Mouse (Mus musculus): ENCODE data around the gene Ddx46.
"Not testable (repeated sequence)": the region's sequence is repeated elsewhere in the genome, so short reads cannot be mapped to it uniquely, and the experiment has no call there.

Ddx46 gene

DNA sequence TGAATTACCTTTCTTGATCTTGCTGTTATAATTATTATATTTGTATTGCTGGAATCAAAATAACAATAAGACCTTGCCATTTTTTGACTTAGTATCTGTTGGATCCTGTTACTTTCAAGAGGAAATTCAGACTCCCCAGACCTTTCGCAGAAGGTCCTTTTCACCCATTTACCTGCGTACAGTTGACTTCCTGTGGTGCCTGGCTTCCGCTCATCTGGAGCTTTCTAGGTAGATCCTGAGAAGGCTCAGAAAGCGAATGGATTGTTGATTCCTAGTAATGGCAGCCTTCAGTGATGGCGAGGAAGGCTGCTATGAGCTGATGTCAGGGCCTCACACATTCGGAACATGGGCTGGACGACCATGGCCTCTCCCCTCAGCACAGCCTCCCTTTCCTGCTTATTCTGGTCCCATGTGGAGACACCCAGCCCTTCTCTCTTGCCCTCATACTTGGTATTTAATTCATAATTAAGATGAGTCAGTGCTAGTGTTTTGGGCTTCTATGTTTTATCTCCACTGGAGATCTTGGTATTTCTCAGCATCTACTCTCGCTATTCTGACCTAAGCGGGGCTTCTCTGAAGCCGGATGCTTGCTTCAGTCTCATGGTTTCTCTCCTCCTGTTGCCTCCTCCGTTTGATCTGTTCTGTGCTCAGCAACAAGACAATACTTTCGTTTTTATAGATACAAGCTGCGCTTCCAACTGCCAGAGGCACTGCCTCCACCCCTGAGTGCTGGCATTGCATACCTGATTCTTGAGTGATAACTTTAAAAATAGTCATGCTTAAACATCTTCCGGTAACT is 1.6 kb downstream of the Ddx46 start:
- no peak for DNase-seq (ENCODE audit: low read depth, low spot score)

DNA sequence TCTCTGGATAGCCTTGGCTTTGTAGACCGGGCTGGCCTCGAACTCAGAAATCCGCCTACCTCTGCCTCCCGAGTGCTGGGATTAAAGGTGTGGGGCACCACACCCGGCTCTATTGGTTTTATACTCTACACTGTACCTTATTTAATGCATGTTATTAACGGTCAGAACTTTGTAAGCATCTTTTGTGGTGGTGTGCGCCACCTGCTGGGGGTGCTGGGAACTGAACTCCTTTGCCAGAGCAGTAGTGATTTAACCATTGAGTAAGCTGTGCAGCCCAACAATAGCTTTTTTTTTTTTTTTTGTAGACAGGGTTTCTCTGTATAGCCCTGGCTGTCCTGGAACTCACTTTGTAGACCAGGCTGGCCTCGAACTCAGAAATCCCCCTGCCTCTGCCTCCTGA is 5.7 kb downstream of the Ddx46 start:
- peak; percentile 10 for DNase-seq (ENCODE audit: low read depth, low spot score)

DNA sequence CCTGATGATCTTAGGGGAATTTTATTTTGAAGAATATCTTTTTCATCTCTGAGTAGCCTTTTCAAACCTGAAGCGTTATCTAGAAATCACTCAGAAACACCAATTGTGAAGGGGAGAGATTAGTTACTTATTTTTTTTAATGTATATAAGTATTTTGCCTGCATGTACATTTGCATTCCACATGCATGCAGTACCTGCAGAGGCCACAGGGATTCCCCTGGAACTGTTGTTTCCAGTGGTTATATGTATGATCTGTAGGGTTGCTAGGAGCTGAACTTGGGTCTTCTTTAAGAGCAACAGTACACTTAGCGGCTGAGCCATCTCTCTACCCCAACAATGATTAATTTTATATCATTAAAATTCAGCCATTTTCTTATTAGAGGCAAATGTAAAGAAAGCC is 9.7 kb downstream of the Ddx46 start:
- DNase-seq (ENCODE audit: low read depth, low spot score) = no peak

DNA sequence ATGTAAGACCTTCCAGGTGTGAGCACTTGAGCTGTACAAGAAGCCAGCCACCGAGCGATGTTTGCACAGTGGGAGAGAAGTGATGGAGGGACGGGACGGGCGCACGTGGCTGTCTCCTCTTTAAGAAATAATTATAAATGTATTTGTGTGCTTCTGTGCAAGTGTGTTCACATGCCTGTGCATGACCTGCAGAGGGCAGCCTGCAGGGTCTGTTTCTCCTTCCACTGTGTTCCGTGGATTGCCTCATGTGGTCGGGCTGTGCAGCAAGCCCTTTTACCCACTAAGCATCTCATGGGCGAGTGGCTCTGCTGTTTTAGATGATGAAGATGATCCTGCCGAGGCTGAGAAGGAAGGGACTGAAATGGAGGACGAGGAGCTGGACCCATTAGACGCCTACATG is 15.3 kb downstream of the Ddx46 start:
- no peak for DNase-seq (ENCODE audit: low read depth, low spot score)

DNA sequence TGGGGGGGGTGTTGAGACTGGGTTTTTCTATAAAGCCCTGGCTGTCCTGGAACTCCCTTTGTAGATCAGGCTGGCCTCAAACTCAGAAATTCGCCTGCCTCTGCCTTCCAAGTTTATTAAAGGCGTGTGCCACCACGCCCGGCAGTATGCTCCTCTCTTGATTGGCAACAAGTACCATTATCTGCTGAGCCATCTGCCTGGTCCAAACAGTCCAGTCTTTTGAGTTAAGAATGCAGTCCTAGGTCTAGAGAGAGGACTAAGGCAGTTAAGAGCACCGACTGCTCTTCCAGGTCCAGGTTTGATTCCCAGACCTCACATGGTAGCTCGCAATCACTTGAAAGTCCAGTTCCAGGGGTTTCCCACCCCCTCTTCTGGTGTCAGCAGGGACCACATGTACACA is 16.2 kb downstream of the Ddx46 start:
- no peak for DNase-seq (ENCODE audit: low read depth, low spot score)

DNA sequence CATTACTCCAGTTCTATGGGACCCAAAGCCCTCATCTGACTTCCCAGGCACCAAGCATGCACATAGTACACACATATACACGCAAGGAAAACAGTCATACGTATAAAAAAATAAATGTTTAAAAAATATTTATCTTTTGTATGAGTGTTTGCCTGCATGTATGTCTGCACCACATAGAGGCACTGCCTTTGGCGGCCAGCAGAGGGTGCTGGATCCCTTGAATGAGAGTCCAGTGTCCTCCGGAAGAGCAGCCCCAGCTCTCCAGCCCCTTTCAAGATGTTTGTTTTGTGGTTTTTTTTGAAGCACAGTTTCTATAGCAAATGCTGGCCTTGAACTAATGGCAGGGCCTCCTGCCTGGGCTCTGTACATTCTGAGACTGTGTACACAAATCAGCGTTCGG is 33.7 kb downstream of the Ddx46 start:
- no peak for DNase-seq (ENCODE audit: low read depth, low spot score)

DNA sequence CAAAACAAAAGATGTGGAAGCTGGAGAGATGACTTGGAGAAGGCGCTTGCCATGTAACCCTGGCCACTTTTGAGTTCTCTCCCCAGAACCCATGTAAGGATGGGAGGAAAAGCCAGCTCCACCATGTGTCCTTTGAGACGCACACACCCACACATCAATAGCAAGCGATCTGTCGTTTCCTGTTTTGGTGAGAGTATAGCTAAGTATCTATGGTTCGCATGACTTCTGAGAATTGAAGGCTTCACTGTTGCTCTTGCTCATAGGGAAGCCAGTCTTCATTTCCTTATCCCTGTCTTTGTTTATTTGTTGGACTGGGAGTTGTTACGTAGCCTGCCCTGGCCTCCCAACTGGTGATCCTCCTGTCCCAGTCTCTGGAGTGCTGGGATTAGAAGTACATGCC is 37.9 kb downstream of the Ddx46 start:
- DNase-seq (ENCODE audit: low read depth, low spot score) = no peak

DNA sequence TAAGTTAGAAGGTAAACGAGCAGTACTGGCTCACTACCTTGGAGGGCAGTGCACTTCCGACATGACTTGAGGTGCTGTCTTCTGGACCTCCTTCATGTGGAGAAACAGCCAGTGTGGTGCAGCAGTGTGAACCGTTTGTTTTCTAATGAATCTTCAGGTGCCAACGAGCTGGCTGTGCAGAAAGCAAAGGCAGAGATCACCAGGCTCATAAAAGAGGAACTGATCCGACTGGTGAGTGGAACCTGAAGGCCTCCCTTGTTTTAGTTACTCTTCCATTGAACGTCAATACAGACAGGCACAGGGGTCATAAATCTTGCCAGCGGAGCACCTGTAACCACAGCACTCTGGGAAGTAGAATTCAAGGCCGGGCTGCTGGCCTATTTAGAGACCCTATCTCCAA is 42.5 kb downstream of the Ddx46 start:
- no peak for DNase-seq (ENCODE audit: low read depth, low spot score)

DNA sequence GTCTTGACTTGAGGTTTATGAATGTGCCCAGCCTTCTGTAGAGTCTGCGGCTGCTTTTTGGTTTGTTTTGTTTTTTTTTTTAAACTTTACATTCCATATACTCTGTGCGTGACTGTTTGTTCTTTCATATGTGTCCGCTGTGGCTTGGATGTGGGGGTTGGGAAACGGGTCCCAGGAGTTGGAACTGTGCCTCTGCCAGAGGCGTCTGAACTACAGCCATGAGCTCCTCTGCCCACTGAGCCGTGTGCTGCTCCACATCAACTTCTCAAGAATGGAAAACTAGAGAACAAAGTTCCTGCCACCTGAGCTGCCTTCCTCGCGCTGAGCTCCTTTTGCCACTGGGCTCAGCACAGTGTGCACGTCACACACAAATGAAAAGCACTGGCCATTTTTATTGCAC is 47.4 kb downstream of the Ddx46 start:
- DNase-seq (ENCODE audit: low read depth, low spot score) = no peak

DNA sequence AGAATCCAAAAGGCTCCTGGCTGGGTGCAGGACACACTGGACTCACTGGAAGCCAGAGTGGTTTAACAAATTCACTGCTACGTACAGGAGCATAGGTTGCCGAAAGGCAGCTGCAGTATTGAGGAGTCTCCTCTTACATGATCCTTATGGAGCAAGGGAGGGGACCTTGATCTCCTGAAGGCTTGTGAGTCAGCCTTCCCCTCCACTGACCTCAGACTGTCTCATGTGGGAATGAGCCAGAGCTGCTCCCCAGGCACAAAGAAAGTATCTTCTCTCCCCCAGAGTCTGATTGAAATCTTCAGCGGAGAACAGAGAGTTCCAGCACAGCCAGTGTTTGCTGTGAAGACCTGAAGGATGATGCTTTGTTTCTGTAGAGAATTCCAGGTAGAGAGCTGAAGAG is 48.8 kb downstream of the Ddx46 start:
- no peak for DNase-seq (ENCODE audit: low read depth, low spot score)

DNA sequence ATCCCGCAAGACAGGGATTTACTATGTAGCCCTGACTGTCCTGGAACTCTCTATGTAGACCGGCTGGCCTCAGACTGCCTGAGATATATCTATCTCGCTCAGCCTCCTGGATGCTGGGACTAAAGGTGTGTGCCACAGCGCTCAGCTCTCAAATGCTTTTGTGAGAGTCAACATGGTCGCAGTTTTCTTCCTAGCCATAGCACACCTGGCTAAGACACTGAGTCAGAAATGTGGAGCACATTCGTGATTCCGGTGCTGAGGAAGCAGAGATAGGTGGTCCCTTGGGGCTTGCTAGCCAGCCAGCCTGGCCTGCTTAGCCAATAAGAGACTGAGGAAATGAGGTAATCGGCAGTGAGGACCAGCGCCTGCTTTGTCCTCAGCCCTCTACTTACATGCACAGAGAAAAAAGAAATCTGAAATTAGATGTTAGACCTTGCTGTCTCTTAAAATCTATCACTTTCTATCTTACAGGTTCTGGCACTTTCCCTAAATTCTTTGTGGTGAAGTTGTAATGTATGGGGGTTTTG is 51.3 kb downstream of the Ddx46 start:
- DNase-seq (ENCODE audit: low read depth, low spot score) = no peak

DNA sequence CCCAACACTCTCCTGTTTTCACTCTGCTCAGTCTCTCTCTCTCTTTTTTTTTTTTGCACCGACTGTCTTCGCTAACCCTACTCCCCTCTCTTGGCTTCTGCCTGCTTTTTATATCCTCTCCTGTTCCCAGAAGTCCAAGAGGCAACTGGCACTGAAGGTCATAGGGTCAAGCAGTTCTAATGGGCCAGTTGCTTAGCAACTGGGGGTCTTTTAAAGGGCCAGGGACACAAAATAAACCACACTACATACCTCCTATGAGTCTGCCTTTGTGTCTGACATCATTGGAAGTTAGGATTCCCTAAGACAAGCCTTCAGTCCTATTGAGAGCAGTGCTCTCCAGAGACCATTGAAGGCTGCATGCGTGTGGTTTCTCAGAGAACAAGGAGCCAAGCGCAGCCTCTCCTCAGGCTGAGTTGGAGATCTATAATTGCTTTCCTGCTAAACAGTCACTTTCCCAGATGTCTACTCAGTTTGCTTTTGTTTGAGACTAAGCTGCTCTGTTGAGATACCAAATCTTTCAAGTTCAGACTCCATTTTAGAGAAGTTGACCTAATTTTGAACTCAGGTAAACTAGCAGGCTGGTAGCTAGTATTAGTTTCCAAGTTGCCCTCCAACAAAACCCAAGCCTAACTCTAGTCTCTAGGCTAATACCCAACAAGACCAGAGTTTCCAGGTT is 53.2 kb downstream of the Ddx46 start:
- DNase-seq (ENCODE audit: low read depth, low spot score) = no peak

DNA sequence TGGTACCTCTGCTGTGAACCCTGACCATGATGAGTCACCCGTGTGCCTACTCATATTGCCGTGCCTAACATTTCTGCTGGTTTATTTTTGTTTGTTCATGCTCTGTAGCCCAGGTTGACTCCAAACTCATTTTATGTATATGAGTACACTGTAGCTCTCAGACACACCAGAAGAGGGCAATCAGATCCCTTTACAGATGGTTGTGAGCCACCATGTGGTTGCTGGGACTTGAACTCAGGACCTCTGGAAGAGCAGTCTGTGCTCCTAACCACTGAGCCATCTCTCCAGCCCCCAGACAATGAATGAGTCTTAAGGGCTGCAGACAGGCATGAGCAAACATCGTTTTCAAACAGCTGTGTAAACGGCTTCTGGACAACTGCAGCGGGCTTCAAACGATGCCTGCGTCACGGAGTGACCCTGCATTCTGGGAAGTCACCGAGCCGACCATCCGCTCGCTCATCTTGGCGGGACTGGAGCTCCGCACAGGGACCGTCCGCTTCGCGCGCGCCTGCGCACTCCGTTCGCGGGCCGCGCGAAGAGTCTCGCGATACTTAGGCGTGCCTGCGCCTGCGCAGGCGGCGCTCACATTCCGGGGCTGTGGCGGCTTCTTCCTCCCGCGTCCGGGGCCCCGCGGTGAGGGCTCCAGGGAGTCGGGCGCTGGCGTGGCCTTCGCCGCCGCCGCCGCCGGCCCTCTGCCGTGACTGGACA is 57.9 kb downstream of the Ddx46 start, which contains the start of gene B230219D22Rik:
B230219D22Rik (plus strand) TSS at position 590 of the 708 bp plus-strand sequence.
- peak; percentile 78 for DNase-seq (ENCODE audit: low read depth, low spot score)

DNA sequence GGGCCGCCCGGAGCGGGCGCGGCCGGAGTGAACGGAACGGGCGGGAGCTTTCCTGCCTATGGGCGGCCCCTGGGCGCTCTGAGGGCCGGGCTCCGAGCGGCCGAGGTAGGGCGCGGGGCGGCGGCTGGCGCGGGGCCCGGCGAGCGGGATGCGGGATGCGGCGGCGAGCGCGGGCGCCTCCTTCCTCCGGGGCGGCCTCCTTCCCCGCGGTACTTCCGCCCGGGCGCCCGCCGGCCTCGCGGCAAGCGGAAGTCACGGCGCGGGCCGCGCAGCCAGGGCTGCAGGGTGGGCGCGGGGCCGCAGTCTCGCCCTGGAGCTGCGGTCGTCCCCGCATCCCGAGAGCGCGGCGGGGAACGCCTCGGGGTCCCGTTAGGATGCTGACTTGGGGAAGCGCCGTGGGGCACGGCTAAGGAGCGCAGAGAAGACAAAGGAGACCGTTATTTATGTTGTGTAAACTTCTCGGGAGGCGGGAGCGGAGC is 58.5 kb downstream of the Ddx46 start:
- no peak for DNase-seq (ENCODE audit: low read depth, low spot score)

DNA sequence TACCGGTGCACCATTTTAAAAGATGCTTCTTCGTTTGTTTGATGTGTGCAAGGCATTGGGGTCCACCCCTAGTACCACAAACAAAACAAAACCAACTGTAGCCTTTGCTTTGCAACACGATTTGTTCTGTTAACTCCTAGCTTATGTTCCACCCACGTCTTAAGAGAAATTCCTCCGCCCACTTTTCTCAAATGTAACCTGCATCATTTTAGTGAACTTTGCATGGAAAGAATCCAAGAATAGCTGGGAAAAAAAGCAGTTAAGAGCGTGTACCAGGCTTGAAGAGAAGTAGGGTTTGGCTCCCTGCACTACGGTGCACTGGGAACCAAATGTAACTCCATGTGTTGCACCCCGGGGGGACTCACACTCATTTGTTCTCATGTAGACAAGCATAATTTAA is 59.3 kb downstream of the Ddx46 start:
- no peak for DNase-seq (ENCODE audit: low read depth, low spot score)

DNA sequence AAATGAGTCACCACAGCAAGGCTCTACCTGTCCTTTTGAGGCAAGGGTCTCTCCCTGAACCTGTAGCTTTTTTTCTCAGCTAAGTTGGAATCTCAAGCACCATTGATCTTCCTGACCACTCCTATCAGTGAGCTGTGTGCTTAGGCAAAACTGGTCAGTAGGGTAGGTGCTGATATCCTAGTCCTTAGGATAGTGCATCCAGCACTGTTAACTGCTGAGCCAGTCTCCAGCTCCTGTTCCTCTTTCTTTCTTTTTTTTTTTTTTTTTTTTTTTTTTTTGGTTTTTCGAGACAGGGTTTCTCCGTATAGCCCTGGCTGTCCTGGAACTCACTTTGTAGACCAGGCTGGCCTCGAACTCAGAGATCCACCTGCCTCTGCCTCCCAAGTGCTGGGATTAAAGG is 61.2 kb downstream of the Ddx46 start:
- DNase-seq (ENCODE audit: low read depth, low spot score) = not testable (repeated sequence)

DNA sequence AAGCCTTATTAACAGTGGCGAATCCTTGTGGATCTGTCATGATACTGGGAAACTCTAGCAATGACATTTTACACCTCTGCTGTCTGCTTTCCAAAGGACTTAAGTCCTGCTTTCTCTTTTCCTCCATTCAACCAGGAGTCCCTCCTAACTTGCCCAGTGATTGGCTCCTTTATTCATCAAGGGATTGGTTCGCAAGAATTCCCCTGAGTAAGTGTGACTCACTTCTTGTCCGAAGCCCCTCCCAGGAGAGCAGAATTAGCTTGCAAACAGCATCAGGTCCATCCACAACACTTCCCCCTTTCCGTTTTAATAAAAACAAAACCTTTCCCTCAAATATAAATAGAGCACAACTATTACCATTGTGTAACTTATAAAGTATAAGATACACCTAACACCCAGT is 69.5 kb downstream of the Ddx46 start:
- no peak for DNase-seq (ENCODE audit: low read depth, low spot score)

DNA sequence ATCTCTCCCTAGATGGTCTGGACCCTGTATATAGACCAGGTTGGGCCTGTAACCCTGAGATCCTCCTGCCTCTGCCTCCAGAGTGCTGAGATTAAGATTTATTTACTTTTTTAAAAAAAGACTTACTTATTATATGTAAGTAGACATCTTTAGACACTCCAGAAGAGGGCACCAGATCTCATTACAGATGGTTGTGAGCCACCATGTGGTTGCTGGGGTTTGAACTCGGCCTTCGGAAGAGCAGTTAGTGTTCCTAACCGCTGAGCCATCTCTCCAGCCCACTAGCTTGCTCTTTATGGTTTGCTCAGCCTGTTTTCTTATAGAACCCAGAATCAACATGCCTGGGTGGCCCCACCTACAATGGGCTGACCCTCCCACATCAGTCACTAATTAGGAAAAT is 78.0 kb downstream of the Ddx46 start:
- no peak for DNase-seq (ENCODE audit: low read depth, low spot score)

DNA sequence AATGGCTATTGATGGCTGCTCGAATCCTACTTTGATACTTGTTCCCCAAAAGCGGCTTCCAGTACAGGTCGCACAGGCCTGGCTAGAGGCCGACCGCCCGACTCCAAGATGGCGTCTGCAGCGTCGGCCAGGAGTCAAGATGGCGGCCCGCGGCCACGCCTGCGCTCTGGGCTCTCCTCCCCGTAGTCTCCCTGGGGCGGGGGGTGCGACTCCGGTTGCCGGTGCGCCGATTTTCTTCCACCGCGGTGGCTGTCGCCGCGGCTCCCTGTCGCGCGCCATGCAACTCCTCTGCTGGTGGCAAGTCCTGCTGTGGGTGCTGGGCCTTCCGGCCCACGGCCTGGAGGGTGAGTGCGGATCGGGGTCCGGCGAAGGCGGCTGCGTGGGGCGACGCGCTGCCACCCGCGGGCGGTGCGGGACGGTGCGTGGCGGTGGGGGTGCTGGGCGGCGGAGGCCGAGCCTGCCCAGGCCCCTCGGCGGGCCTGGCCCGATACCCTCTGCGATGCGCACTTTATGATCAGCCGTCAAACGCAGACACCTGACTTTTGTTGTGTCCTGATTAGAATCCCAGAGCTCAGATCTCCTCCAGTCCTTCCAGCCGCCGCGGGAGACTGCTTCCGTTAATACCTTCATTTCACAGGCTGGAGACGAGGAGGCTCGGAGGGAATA is 79.8 kb downstream of the Ddx46 start, which contains the start of gene Txndc15:
Txndc15 (plus strand) TSS at position 150 of the 666 bp plus-strand sequence.
- peak; percentile 69 for DNase-seq (ENCODE audit: low read depth, low spot score)

DNA sequence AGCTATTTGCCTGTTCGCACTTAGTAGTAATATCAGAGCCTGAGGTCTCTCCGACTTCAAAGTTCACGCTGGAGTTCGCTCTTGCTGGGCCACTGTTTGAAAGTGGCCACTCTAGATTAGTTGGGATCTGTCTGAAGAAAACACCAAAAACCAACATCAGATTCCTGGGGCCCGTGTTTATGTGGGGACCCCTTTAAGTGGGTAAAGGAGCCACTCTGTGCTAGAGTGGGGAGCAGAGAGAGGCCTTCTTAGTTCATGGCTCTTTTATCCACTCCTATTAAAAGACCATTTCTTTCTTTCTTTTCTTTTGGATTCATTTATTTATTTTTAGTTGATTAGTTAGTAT is 80.3 kb downstream of the Ddx46 start:
- DNase-seq (ENCODE audit: low read depth, low spot score) = no peak

DNA sequence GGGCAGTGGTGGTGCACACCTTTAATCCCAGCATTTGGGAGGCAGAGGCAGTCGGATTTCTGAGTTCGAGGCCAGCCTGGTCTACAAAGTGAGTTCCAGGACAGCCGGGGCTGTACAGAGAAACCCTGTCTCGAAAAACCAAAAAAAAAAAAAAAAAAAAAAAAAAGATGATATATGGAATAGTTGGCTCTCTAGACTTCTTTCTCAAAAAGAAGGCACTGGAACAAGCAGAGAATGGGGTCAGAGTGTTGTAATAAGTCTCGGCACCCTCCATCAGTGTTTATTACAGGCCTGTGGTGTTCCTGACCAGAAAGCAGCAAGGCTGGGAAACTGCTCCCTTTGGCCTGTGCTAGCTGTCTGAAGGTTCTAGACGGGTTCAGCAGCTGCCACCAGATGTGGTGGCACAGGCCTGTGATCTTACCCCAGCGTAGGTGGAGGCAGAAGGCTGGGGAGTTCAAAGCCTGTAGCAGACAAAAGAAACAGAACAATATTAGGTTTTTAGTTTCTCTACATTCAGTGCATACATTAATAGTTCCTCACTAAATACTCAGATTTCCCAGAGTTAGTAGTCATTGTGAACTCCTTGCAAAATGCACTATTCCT is 81.2 kb downstream of the Ddx46 start:
- DNase-seq (ENCODE audit: low read depth, low spot score) = no peak
